In the genomic region with DNA sequence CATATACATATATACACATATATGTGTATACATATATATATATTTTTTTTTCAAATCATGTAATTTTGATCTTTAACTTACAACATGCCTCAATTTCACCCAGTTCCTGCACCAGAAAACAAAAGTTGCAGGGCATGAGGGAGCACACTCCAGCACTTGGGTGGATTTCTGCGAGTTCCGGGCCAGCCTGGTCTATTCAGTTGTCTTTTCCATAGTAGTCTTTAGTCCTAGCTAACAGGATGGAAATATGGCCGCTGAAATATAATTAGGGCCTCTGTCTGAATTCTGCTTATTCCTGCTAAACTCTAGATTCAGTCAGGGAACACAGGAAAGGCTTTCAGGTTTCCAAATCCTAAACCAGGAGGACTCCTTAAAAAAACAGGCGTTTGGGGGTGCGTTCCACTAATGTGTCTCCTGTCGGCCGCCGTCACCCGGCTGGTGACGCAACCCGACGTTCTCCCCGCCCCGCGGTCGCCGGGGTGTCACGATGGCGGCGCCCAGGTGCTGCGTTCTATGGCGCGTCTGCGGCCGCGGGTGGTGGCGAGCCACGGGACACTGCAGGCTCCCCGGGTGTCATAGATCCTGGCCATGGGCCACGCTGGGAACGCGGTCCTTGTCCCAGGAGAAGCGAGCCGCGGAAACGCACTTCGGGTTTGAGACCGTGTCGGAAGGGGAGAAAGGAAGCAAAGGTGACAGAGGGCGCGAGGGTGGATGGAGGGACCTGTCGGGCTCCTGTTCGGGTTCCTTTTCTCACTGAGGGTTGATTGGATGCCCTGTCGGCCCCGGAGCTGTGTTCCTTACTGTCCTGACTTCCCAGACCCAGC, we compare ENCODE assay signal across 8 mouse cellular contexts. TPM values are rescaled to one million over a fixed set of nuclear protein-coding genes. Genes with fewer than 3 reads are reported as not detected.
DNase-seq lines count a peak whose midpoint lies in the region; ATAC-seq lines count a peak whose summit lies in the region.

A gene (plus strand): TSS at position 441 of the 824 bp plus-strand sequence.

- H3K4me3 ChIP-seq in erythroblast, embryonic 14.5 days (replicated peaks) = peak within 1 kb of the TSS; percentile 87
- H3K4me3 ChIP-seq in heart, embryonic 11.5 days (ENCODE audit: low read depth, low read length) = peak within 1 kb of the TSS; percentile 97
- peak within 1 kb of the TSS; percentile 90 for H3K4me3 ChIP-seq in kidney, embryonic 16.5 days (ENCODE audit: low read length)

- peak; percentile 89 for DNase-seq in A20 (ENCODE audit: low read depth, low spot score)
- peak; percentile 93 for DNase-seq in brain, adult 2 months (ENCODE audit: low read depth, low spot score)
- DNase-seq in liver = peak; percentile 90
- DNase-seq in spleen, postnatal 4 days (ENCODE audit: low spot score in 2 of 2) = peak; percentile 89 to 96

- peaks cover 24% of the 10 kb centered on the region for H3K36me3 ChIP-seq in erythroblast, embryonic 14.5 days (ENCODE audit: control insufficient read depth)
- peaks cover 6% of the 10 kb centered on the region for H3K36me3 ChIP-seq in heart, embryonic 11.5 days (ENCODE audit: control insufficient read depth, insufficient read depth, low read length)
- peaks cover 8% of the 10 kb centered on the region; the same call in 1 of the 2 replicates for H3K36me3 ChIP-seq in kidney, embryonic 16.5 days (ENCODE audit: insufficient read depth, low read length)

- H3K27ac ChIP-seq in heart, embryonic 11.5 days (ENCODE audit: low read depth, low read length) = peak within 1 kb of the TSS; percentile 70
- H3K27ac ChIP-seq in kidney, embryonic 16.5 days (ENCODE audit: low read length) = 0 out of 2 replicates have a peak within 1 kb of the TSS, but pooled peaks have one; percentile 28

- H3K9ac ChIP-seq in heart, embryonic 11.5 days (ENCODE audit: low read depth, low read length) = peak within 1 kb of the TSS; percentile 85
- peak within 1 kb of the TSS; percentile 90 for H3K9ac ChIP-seq in kidney, embryonic 16.5 days (replicated peaks; ENCODE audit: low read length)

- H3K9me3 ChIP-seq in erythroblast, embryonic 14.5 days (ENCODE audit: control insufficient read depth, low read length) = peaks cover 4% of the 10 kb centered on the region
- no peaks in the 10 kb centered on the region for H3K9me3 ChIP-seq in heart, embryonic 11.5 days (replicated peaks; ENCODE audit: control insufficient read depth, low read length)
- no peaks in the 10 kb centered on the region for H3K9me3 ChIP-seq in kidney, embryonic 16.5 days (ENCODE audit: low read length)

- H3K4me2 ChIP-seq in heart, embryonic 11.5 days = peak within 1 kb of the TSS; percentile 86
- peak within 1 kb of the TSS; percentile 70 for H3K4me2 ChIP-seq in kidney, embryonic 16.5 days (replicated peaks; ENCODE audit: low read depth, low read length)

- peaks cover 60% of the 10 kb centered on the region for H3K4me1 ChIP-seq in erythroblast, embryonic 14.5 days (ENCODE audit: control insufficient read depth)
- peaks cover 4% of the 10 kb centered on the region for H3K4me1 ChIP-seq in heart, embryonic 11.5 days (ENCODE audit: control insufficient read depth, insufficient read depth, low read length)
- peaks cover 9% of the 10 kb centered on the region for H3K4me1 ChIP-seq in kidney, embryonic 16.5 days (ENCODE audit: insufficient read depth, low read length)

- no peaks in the 10 kb centered on the region for H3K27me3 ChIP-seq in erythroblast, embryonic 14.5 days (ENCODE audit: control insufficient read depth)
- no peaks in the 10 kb centered on the region for H3K27me3 ChIP-seq in heart, embryonic 11.5 days (ENCODE audit: control insufficient read depth, insufficient read depth, low read length)
- no peaks in the 10 kb centered on the region for H3K27me3 ChIP-seq in kidney, embryonic 16.5 days (ENCODE audit: insufficient read depth, low read length)

- 3% methylated on average over 45 of the region's 45 CpGs for WGBS in heart, embryonic 11.5 days (ENCODE audit: insufficient replicate concordance)
- 3% methylated on average over 45 of the region's 45 CpGs for WGBS in kidney, embryonic 16.5 days

- 0 out of 2 replicates have a peak, but pooled peaks have one; percentile 67 for ATAC-seq in heart, embryonic 11.5 days (replicated peaks; ENCODE audit: insufficient number of reproducible peaks, low FRiP score, low TSS enrichment)
- peak; percentile 68 for ATAC-seq in kidney, embryonic 16.5 days (ENCODE audit: low FRiP score, low TSS enrichment)
- ATAC-seq in monocyte, adult 5-6 weeks (replicated peaks; ENCODE audit: insufficient number of reproducible peaks, low FRiP score, low TSS enrichment, poor library complexity, severe bottlenecking) = peak; percentile 83

RNA-seq across cellular contexts. Expression of the gene that starts here (rescaled TPM):
- polyA plus RNA-seq in erythroblast, embryonic 14.5 days (2012) = 1.6 and 1.9 TPM in 2 replicates
- 79.6 and 81.8 TPM in 2 replicates for polyA plus RNA-seq in heart, embryonic 11.5 days (2014; fragmentation: Nextera tagmentation; extraction: Ambion mirVana)
- 54.3 and 55.8 TPM in 2 replicates for polyA plus RNA-seq in kidney, embryonic 16.5 days (2015; fragmentation: Nextera tagmentation; extraction: Ambion mirVana)
- 41.4 to 45.3 TPM (median 44.4 TPM) in 3 replicates for total RNA-seq in monocyte, adult 5-6 weeks (2017)

Comparison
In these comparisons a context has a peak if more than half of its experiments do, and no peak if none do; other contexts are left out.
1. Peak in every context shown above with its lines: DNase-seq, ATAC-seq, H3K4me3 ChIP-seq and H3K27ac ChIP-seq.
2. RNA of the gene that starts here (polyA plus RNA-seq): 79.6 to 81.8 TPM in heart, embryonic 11.5 days and 54.3 to 55.8 TPM in kidney, embryonic 16.5 days; 1.6 to 1.9 TPM in erythroblast, embryonic 14.5 days; every median in the first group is over 10 times any median in the second.